Mouse (Mus musculus) E14TG2a.4 (cell line): ENCODE measurements around the gene Gm20075.

ENCODE experiments used
- H3K27me3 ChIP-seq: 2 replicates; pipeline ENCODE4 v1.6.1; 2014; ENCODE audit warnings: low read length, control low read depth; ENCODE audit not compliant: insufficient read depth
- H3K36me3 ChIP-seq: 2 replicates; pipeline ENCODE4 v1.6.1; 2014; ENCODE audit warnings: low read length, control low read depth; ENCODE audit not compliant: insufficient read depth
- H3K4me1 ChIP-seq: replicated peaks from 2 replicates; pipeline ENCODE4 v1.6.1; 2014; ENCODE audit warnings: low read depth, low read length, control low read depth
- H3K4me3 ChIP-seq: replicated peaks from 2 replicates; pipeline ENCODE4 v1.5.1; 2014; ENCODE audit warnings: mild to moderate bottlenecking, low read length
- H3K9me3 ChIP-seq: 2 replicates; pipeline ENCODE4 v1.6.1; 2014; ENCODE audit warnings: low read length, control low read depth
- CTCF ChIP-seq: conservative IDR thresholded peaks from 2 replicates; pipeline ENCODE4 v1.5.1; 2014; ENCODE audit warnings: low read length
- NANOG ChIP-seq: IDR thresholded peaks from 2 replicates; pipeline ENCODE4 v1.6.1; 2014; ENCODE audit warnings: borderline replicate concordance, low read length, mixed read lengths
- POU5F1 ChIP-seq: IDR thresholded peaks from 2 replicates; pipeline ENCODE4 v1.6.1; 2014; ENCODE audit warnings: low read length, borderline replicate concordance

Gene Gm20075

GRCm38 (mm10) chr13:96073555-96073954 is 7.6 kb downstream of the Gm20075 start:
- Histone ChIP-seq H3K9me3 (peaks cover 13% of the 10 kb centered on the region), H3K27me3 (no peaks in the 10 kb centered on the region), H3K36me3 (no peaks in the 10 kb centered on the region), H3K4me1 (no peaks in the 10 kb centered on the region), H3K4me3 (no peak overlapping the region)
- TF ChIP-seq POU5F1 (no peak), NANOG (no peak), CTCF (no peak)

GRCm38 (mm10) chr13:96052755-96053154 is 28.4 kb downstream of the Gm20075 start:
- Histone ChIP-seq H3K4me1 (no peaks in the 10 kb centered on the region; the same call in 1 of the 2 replicates), H3K27me3 (no peaks in the 10 kb centered on the region), H3K36me3 (no peaks in the 10 kb centered on the region), H3K9me3 (no peaks in the 10 kb centered on the region; the same call in 1 of the 2 replicates), H3K4me3 (no peak overlapping the region)
- no peak for TF ChIP-seq CTCF

GRCm38 (mm10) chr13:96045396-96045795 is 35.8 kb downstream of the Gm20075 start:
- no peaks in the 10 kb centered on the region; the same call in 1 of the 2 replicates for H3K9me3 ChIP-seq
- no peak overlapping the region for H3K4me3 ChIP-seq
- no peaks in the 10 kb centered on the region; the same call in 1 of the 2 replicates for H3K4me1 ChIP-seq
- H3K27me3 ChIP-seq: no peaks in the 10 kb centered on the region
- H3K36me3 ChIP-seq: no peaks in the 10 kb centered on the region
- TF ChIP-seq NANOG (no peak), POU5F1 (no peak), CTCF (no peak)

GRCm38 (mm10) chr13:96040275-96041042 is 40.7 kb downstream of the Gm20075 start:
- no peak for TF ChIP-seq CTCF
- no peak for TF ChIP-seq POU5F1
- TF ChIP-seq NANOG: no peak
- Histone ChIP-seq H3K9me3 (no peaks in the 10 kb centered on the region), H3K27me3 (no peaks in the 10 kb centered on the region), H3K36me3 (no peaks in the 10 kb centered on the region), H3K4me1 (no peaks in the 10 kb centered on the region), H3K4me3 (no peak overlapping the region)

- Histone ChIP-seq H3K36me3 (no peaks in the 10 kb centered on the region), H3K4me3 (no peak overlapping the region), H3K27me3 (no peaks in the 10 kb centered on the region), H3K9me3 (no peaks in the 10 kb centered on the region), H3K4me1 (no peaks in the 10 kb centered on the region)
- TF ChIP-seq NANOG (no peak), POU5F1 (no peak), CTCF (no peak)
Measured at GRCm38 (mm10) chr13:96039536-96039935, 41.6 kb downstream of the Gm20075 start.

- H3K27me3 ChIP-seq: no peaks in the 10 kb centered on the region
Measured at GRCm38 (mm10) chr13:96030368-96031223, 50.6 kb downstream of the Gm20075 start.

More at GRCm38 (mm10) chr13:96030368-96031223, 50.6 kb downstream of the Gm20075 start:
- Histone ChIP-seq H3K4me3 (peak overlapping the region; percentile 41), H3K36me3 (no peaks in the 10 kb centered on the region), H3K4me1 (no peaks in the 10 kb centered on the region; the same call in 1 of the 2 replicates), H3K9me3 (no peaks in the 10 kb centered on the region)
- TF ChIP-seq POU5F1 (no peak), CTCF (peak; percentile 73), NANOG (no peak)
